Mouse (Mus musculus) adrenal gland, postnatal 10 days (tissue): Measurements from ENCODE around the gene Mrps31. TPM values are rescaled to one million over a fixed set of nuclear protein-coding genes. Genes with fewer than 3 reads are reported as not detected.

Source experiments
- total RNA-seq, 2 experiments: library from RNA; stranded (reverse); gene quantifications; 2 replicates each; pipeline ENCODE4 v1.2.3; 2021

Mrps31 gene
- total RNA-seq, 2 experiments from 2014 or later: 50.8 to 52.3 TPM

Other genes with a start within 250 kb of the Mrps31 start
- 1 to 10 TPM; 3.2 to 4.4 TPM for gene Nek3, start 244.9 kb upstream of the Mrps31 start, total RNA-seq
- gene Ckap2, start 225.5 kb upstream of the Mrps31 start, total RNA-seq: 10 to 100 TPM; 13.2 to 14.9 TPM
- gene Vps36, start 218.6 kb upstream of the Mrps31 start, total RNA-seq: 10 to 100 TPM; 30.7 to 34.3 TPM
- gene Thsd1, start 184.0 kb upstream of the Mrps31 start, total RNA-seq: 1 to 10 TPM; 7.4 to 9.2 TPM
- gene Tpte, start 127.9 kb upstream of the Mrps31 start, total RNA-seq: not detected
- gene Slc25a15, start 12.8 kb upstream of the Mrps31 start, total RNA-seq: 10 to 100 TPM; 24.1 to 35.7 TPM